Mouse (Mus musculus) CH12.LX (cell line): ENCODE data around the gene Ubxn2a. TPM values are rescaled to one million over a fixed set of nuclear protein-coding genes. Genes with fewer than 3 reads are reported as not detected.

Experiments
- DNase-seq: peaks from one replicate; pipeline ENCODE4 v3.0.0-alpha.2; 2013; ENCODE audit errors: extremely low read depth
- H3K27ac ChIP-seq: 2 replicates; pipeline ENCODE4 v1.5.1; 2012; ENCODE audit warnings: low read depth, mild to moderate bottlenecking, control low read depth, moderate library complexity; ENCODE audit not compliant: insufficient read depth
- H3K27me3 ChIP-seq: replicated peaks from 2 replicates; pipeline ENCODE3; 2012; ENCODE audit warnings: inconsistent platforms
- H3K36me3 ChIP-seq, 2 experiments: replicated peaks in 1 of 2; 2 replicates each; pipeline versions ENCODE3 to v1.6.1; 2012; ENCODE audit warnings: inconsistent platforms in 1 of 2, low read length in 1 of 2, mild to moderate bottlenecking in 1 of 2, mixed read lengths in 1 of 2, moderate library complexity in 1 of 2; ENCODE audit not compliant: control insufficient read depth in 1 of 2, insufficient read depth in 1 of 2
- H3K4me1 ChIP-seq, 2 experiments: 2 replicates each; pipeline ENCODE4 v1.6.1; 2012; ENCODE audit warnings: inconsistent platforms in 1 of 2, moderate library complexity in 1 of 2; ENCODE audit not compliant: insufficient read depth in 2 of 2, control insufficient read depth in 1 of 2
- H3K4me2 ChIP-seq: 2 replicates; pipeline ENCODE4 v1.6.1; 2012; ENCODE audit warnings: low read depth, mild to moderate bottlenecking, control low read depth; ENCODE audit not compliant: poor library complexity, insufficient read depth, severe bottlenecking
- H3K4me3 ChIP-seq, 3 experiments: fragments of 150-350 bp in 1 of 3; sonication (generic) in 1 of 3; replicated peaks in 1 of 3; 2 replicates each; pipeline versions ENCODE3 to v1.5.1; 2011 to 2012; ENCODE audit warnings: low read depth in 2 of 3, low read length in 2 of 3, mild to moderate bottlenecking in 2 of 3, moderate library complexity in 2 of 3, control low read depth in 1 of 3, improper control_type of control experiment in 1 of 3, inconsistent platforms in 1 of 3, mixed read lengths in 1 of 3; ENCODE audit not compliant: poor library complexity in 1 of 3
- H3K79me2 ChIP-seq: replicated peaks from 2 replicates; pipeline ENCODE4 v1.6.1; 2012; ENCODE audit warnings: mild to moderate bottlenecking, moderate library complexity; ENCODE audit not compliant: control insufficient read depth, poor library complexity, insufficient read depth, severe bottlenecking; ENCODE audit errors: extremely low read depth
- H3K9ac ChIP-seq: 2 replicates; pipeline ENCODE4 v1.6.1; 2012; ENCODE audit warnings: low read depth, mild to moderate bottlenecking, control low read depth, moderate library complexity; ENCODE audit not compliant: insufficient read depth
- H3K9me3 ChIP-seq: replicated peaks from 2 replicates; pipeline ENCODE3; 2012; ENCODE audit warnings: low read length, inconsistent platforms, mixed read lengths
- CTCF ChIP-seq, 2 experiments: IDR thresholded peaks in 1 of 2; conservative IDR thresholded peaks in 1 of 2; 2 replicates each; pipeline ENCODE4 v1.5.1; 2011 to 2012; ENCODE audit warnings: low read depth in 2 of 2, low read length in 2 of 2, improper control_type of control experiment in 1 of 2, inconsistent platforms in 1 of 2, mild to moderate bottlenecking in 1 of 2, moderate library complexity in 1 of 2
- ELF1 ChIP-seq: IDR thresholded peaks from 2 replicates; pipeline ENCODE4 v1.6.1; 2014; ENCODE audit warnings: low read depth, mild to moderate bottlenecking, inconsistent platforms, low read length, improper control_type of control experiment
- ETS1 ChIP-seq: conservative IDR thresholded peaks from 2 replicates; pipeline ENCODE4 v1.6.1; 2012; ENCODE audit warnings: low read depth, mild to moderate bottlenecking, inconsistent platforms, low read length, improper control_type of control experiment, moderate library complexity
- GABPA ChIP-seq: IDR thresholded peaks from 2 replicates; pipeline ENCODE4 v1.6.1; 2012; ENCODE audit warnings: low read depth, low read length, improper control_type of control experiment, inconsistent platforms; ENCODE audit not compliant: insufficient replicate concordance
- HCFC1 ChIP-seq: IDR thresholded peaks from 2 replicates; pipeline ENCODE4 v1.6.1; 2012; ENCODE audit warnings: low read depth, mild to moderate bottlenecking, inconsistent platforms, low read length, improper control_type of control experiment
- IRF4 ChIP-seq: IDR thresholded peaks from 2 replicates; pipeline ENCODE4 v1.6.1; 2014; ENCODE audit warnings: low read depth, mild to moderate bottlenecking, inconsistent platforms, low read length, improper control_type of control experiment
- JUND ChIP-seq: conservative IDR thresholded peaks from 2 replicates; pipeline ENCODE4 v1.6.1; 2011; ENCODE audit warnings: low read depth, low read length, improper control_type of control experiment
- MAX ChIP-seq: IDR thresholded peaks from 2 replicates; pipeline ENCODE4 v1.6.1; 2011; ENCODE audit warnings: low read length, improper control_type of control experiment
- MAZ ChIP-seq: IDR thresholded peaks from 2 replicates; pipeline ENCODE4 v1.6.1; 2012; ENCODE audit warnings: low read depth, mild to moderate bottlenecking, inconsistent platforms, low read length, improper control_type of control experiment, moderate library complexity
- MXI1 ChIP-seq: IDR thresholded peaks from 2 replicates; pipeline ENCODE4 v1.6.1; 2011; ENCODE audit warnings: mild to moderate bottlenecking, low read depth, low read length, improper control_type of control experiment
- NRF1 ChIP-seq: IDR thresholded peaks from 2 replicates; pipeline ENCODE4 v1.6.1; 2014; ENCODE audit warnings: low read depth, mild to moderate bottlenecking, inconsistent platforms, low read length, improper control_type of control experiment, moderate library complexity
- PAX5 ChIP-seq: IDR thresholded peaks from 2 replicates; pipeline ENCODE4 v1.6.1; 2012; ENCODE audit warnings: low read length, inconsistent platforms, mixed read lengths
- POLR2A ChIP-seq: IDR thresholded peaks from 2 replicates; pipeline ENCODE4 v1.6.1; 2011; ENCODE audit warnings: low read depth, mild to moderate bottlenecking, improper control_type of control experiment, low read length
- RAD21 ChIP-seq: IDR thresholded peaks from 2 replicates; pipeline ENCODE4 v1.6.1; 2011; ENCODE audit warnings: low read depth, mild to moderate bottlenecking, low read length, improper control_type of control experiment, moderate library complexity
- SIN3A ChIP-seq: IDR thresholded peaks from 2 replicates; pipeline ENCODE4 v1.6.1; 2012; ENCODE audit warnings: low read length, improper control_type of control experiment, inconsistent platforms
- SMC3 ChIP-seq: IDR thresholded peaks from 2 replicates; pipeline ENCODE4 v1.6.1; 2011; ENCODE audit warnings: low read depth, low read length, improper control_type of control experiment
- UBTF ChIP-seq: IDR thresholded peaks from 2 replicates; pipeline ENCODE4 v1.6.1; 2012; ENCODE audit warnings: low read depth, mild to moderate bottlenecking, inconsistent platforms, low read length, improper control_type of control experiment, moderate library complexity
- USF1 ChIP-seq: IDR thresholded peaks from 2 replicates; pipeline ENCODE4 v1.6.1; 2014; ENCODE audit warnings: low read depth, mild to moderate bottlenecking, inconsistent platforms, low read length, improper control_type of control experiment
- USF2 ChIP-seq: conservative IDR thresholded peaks from 2 replicates; pipeline ENCODE4 v1.6.1; 2011; ENCODE audit warnings: low read depth, low read length, improper control_type of control experiment
- ZC3H11A ChIP-seq: IDR thresholded peaks from 2 replicates; pipeline ENCODE4 v1.6.1; 2012; ENCODE audit warnings: low read depth, mild to moderate bottlenecking, inconsistent platforms, low read length, improper control_type of control experiment
- ZMIZ1 ChIP-seq: IDR thresholded peaks from 2 replicates; pipeline ENCODE4 v1.6.1; 2012; ENCODE audit warnings: low read depth, mild to moderate bottlenecking, inconsistent platforms, low read length, improper control_type of control experiment
- ZNF384 ChIP-seq: IDR thresholded peaks from 2 replicates; pipeline ENCODE4 v1.6.1; 2012; ENCODE audit warnings: low read depth, low read length, improper control_type of control experiment, inconsistent platforms
- dilution Hi-C: fragments of 300-500 bp; cut with MboI; formaldehyde crosslinking; loops from 2 replicates; pipeline ENCODE4 v1.14.3; 2020; ENCODE audit warnings: low sequenced_read_pairs; ENCODE audit not compliant: extremely low pct_unique_long_range_greater_than_20kb, extremely low pct_ligation_motif_present
- in situ Hi-C: fragments of 300-500 bp; cut with MboI; formaldehyde crosslinking; loops from 3 replicates; pipeline ENCODE4 v1.14.3; 2019; ENCODE audit warnings: low sequenced_read_pairs, low pct_ligation_motif_present, low pct_unique_long_range_greater_than_20kb, mixed read lengths
- polyA plus RNA-seq: library from polyadenylated mRNA; unstranded; fragments of >175 nt; gene quantifications from 2 replicates; pipeline ENCODE4 v1.2.1, GENCODE M21; 2012; ENCODE audit warnings: low read depth; ENCODE audit not compliant: insufficient read length
- total RNA-seq, 2 experiments: library from RNA; depleted of rRNA; stranded (reverse); fragments of 300-350 nt in 1 of 2; fragments of >200 nt in 1 of 2; gene quantifications; 2 replicates each; pipeline ENCODE4 v1.2.3; 2012 to 2014

Gene Ubxn2a
- total and polyA plus RNA-seq, 3 experiments = 15.2 to 25.4 (median 23.5) TPM

GRCm38 (mm10) chr12:4840741-4841140 is 66.8 kb downstream of the Ubxn2a start:
- Histone ChIP-seq H3K27me3 (peaks cover 23% of the 10 kb centered on the region), H3K79me2 (peaks cover 20% of the 10 kb centered on the region), H3K4me2 (peak overlapping the region; percentile 74), H3K4me1 (peaks cover 0 to 5% of the 10 kb centered on the region in 2 experiments; a peak in 2 of 4 replicates), H3K36me3 (peaks cover 0 to 2% of the 10 kb centered on the region in 2 experiments), H3K27ac (no peak overlapping the region), H3K9me3 (no peaks in the 10 kb centered on the region), H3K9ac (peak overlapping the region; percentile 54; the same call in 1 of the 2 replicates), H3K4me3 (peak overlapping the region in 2 of 3 experiments; percentile 40 to 76)
- in situ Hi-C loops (loop anchor here (25.0 kb wide), 1 partner anchor 603 kb away; the partner anchor contains the start of genes Cenpo and Ptrhd1), dilution Hi-C loops (no loop called here)
- DNase-seq = no peak
- TF ChIP-seq MXI1 (no peak), GABPA (no peak)

- H3K79me2 ChIP-seq = peaks cover 14% of the 10 kb centered on the region
- no peak overlapping the region for H3K4me3 ChIP-seq
- no peaks in the 10 kb centered on the region for H3K9me3 ChIP-seq
- in situ Hi-C loops (loop anchor here (25.0 kb wide), 1 partner anchor 603 kb away; the partner anchor contains the start of genes Cenpo and Ptrhd1), dilution Hi-C loops (no loop called here)
- no peak overlapping the region for H3K4me2 ChIP-seq
- no peak for TF ChIP-seq PAX5
- TF ChIP-seq MAZ = no peak
- TF ChIP-seq MAX = no peak
- TF ChIP-seq SIN3A = no peak
- TF ChIP-seq ZNF384 = no peak
- no peak for TF ChIP-seq ELF1
- no peak for TF ChIP-seq ZC3H11A
- no peak for TF ChIP-seq CTCF (conservative IDR thresholded peaks at IDR 0.05 in 1 of 2, IDR thresholded peaks at IDR 0.05 in 1 of 2; ENCODE audit: low read depth in 2 of 2, low read length in 2 of 2)
- TF ChIP-seq RAD21 = no peak
- TF ChIP-seq ETS1 = no peak
- TF ChIP-seq USF2 = no peak
- no peak for TF ChIP-seq NRF1
- TF ChIP-seq UBTF = no peak
- no peak for TF ChIP-seq IRF4
- TF ChIP-seq HCFC1 = no peak
- TF ChIP-seq POLR2A = no peak
- no peak for TF ChIP-seq JUND
- no peak for TF ChIP-seq ZMIZ1
- no peak for TF ChIP-seq USF1
- TF ChIP-seq SMC3 = no peak
- no peak overlapping the region for H3K27ac ChIP-seq
- no peak for DNase-seq
- H3K9ac ChIP-seq = no peak overlapping the region
- H3K4me1 ChIP-seq = peaks cover 0 to 5% of the 10 kb centered on the region in 2 experiments; a peak in 2 of 4 replicates
- peaks cover 23% of the 10 kb centered on the region for H3K27me3 ChIP-seq
- H3K36me3 ChIP-seq = peaks cover 0 to 2% of the 10 kb centered on the region in 2 experiments
Observed at GRCm38 (mm10) chr12:4840010-4840409, 67.5 kb downstream of the Ubxn2a start.
